Mouse (Mus musculus) brain, adult 2 months (tissue): ENCODE data around the gene Cytl1.

Source experiments
- DNase-seq: peaks from one replicate; pipeline ENCODE4 v3.0.0; 2011; ENCODE audit warnings: low read depth, low spot score

The Cytl1 gene

GRCm38 (mm10) chr5:37735224-37735623, at the start of gene Cytl1:
Cytl1 (plus strand) TSS chr5:37735519.
- DNase-seq, result no peak

DNA sequence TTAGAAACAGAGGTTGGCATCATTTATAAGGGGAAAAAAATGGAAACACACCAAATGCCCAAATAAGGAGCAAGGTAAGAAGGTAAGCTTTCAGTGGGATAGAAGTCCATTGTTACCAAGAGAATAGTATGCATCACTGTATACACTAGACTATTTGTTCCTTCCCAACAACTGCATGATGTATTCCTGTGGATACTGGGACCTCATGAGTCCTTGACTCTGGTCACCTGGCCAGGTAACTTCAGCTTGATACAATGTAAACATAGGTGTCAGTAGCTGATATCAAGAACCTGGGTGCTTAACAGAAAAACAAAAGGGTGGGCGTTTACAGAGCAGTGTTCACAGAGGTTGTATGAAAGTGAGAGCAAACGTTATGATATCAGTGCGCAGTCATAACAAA, 42.6 kb upstream of the Cytl1 start:
- DNase-seq, result no peak

DNA sequence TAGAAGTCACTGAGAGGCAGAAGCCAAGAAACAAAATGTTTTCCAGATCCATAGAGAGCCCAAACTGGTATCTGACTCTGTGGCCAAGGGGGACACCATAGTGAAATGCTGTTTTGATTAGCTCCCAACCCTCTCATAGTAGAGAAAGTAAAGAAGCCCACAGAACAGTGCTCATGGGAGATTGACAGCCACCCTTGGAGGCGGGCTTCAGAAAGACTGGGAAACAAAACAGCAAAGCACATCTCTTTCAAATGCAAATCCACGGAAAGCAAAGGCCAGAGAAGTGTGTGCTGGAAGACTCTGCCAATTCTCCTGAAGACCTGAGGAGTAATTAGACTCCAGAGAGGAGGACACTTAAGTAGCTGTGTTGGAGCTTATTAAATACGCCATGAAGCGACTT, 39.5 kb upstream of the Cytl1 start:
- DNase-seq, result no peak

DNA sequence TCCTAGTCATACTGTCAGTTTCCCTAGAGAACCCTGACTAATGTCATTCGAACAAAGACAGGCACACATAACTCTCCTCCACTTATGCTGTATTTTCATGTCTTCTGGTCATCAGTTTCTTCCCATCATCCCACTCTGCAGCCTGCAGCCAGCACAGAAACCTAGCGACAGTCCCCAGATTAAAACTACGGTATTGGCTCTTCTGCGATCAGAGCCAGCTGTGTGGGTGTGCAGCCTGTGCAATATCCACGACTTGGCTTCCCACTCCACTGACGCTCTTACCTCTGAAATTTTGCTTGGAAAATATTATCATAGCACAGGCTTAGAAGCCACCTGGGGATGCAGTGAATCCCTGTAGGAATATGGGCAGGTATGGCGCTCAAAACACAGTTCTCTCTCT, 38.0 kb upstream of the Cytl1 start:
- peak; percentile 53 for DNase-seq

DNA sequence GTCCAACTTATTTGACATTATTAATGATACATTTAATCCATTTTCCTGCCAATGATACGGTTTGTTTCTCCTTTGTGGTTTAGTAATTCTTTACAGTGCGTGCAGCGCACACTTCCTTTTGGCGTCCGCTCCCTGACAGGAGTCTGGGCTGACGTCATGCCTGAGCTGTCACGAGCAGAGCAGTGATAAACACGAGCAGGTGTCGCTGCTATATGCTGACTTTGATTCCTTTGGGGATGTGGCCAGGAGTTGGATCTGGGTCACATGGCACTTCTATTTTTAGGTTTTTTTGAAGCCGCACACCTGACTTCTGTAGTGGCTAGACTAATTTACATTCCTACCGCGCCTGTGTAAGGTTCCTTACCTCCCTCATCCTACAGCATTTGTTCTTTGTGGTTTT, 35.6 kb upstream of the Cytl1 start:
- DNase-seq, result peak; percentile 55

DNA sequence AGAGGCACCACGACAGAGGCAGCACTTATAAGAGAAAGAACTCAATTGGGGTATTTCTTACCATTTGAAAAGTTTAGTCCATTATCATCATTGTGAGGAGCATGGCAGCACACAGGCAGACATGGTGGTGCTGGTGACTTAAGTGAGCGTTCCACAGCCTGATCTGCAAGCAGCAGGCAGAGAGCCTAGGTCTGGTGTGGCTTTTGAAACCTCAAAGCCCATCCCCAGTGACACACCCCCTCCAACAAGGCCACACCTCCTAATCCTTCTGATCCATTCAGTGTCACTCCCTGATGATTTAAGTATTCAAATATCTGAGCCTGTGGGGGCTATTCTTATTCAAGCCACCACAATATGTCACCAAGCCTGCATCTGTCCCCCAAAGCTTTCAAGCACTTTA, 30.4 kb upstream of the Cytl1 start:
- no peak for DNase-seq

DNA sequence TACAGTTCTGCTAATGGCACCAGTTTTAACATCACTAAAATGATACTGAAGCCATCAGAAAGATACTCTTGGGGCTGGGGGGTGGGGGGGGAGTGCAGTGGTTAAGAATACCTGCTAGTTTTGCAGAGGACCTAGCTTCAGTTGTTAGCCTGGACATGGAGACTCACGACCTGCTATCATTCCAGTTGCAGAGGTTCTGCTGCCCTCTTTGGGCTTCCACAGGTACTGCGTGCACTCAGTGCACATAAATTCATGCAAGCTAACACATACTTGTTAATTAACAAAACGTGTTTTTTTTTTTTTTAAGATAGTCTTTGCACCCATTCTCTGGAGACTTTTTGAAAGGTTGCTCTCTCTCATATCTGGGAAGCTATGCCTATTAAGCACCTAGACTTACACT, 27.2 kb upstream of the Cytl1 start:
- no peak for DNase-seq

GRCm38 (mm10) chr5:37709257-37709904, 25.9 kb upstream of the Cytl1 start:
- DNase-seq, result no peak

GRCm38 (mm10) chr5:37716505-37717372, 18.6 kb upstream of the Cytl1 start, which contains the start of gene Stk32b:
Stk32b (minus strand) TSS chr5:37717171.
- DNase-seq, result peak; percentile 26

GRCm38 (mm10) chr5:37717384-37717963, 17.8 kb upstream of the Cytl1 start:
- peak; percentile 65 for DNase-seq

DNA sequence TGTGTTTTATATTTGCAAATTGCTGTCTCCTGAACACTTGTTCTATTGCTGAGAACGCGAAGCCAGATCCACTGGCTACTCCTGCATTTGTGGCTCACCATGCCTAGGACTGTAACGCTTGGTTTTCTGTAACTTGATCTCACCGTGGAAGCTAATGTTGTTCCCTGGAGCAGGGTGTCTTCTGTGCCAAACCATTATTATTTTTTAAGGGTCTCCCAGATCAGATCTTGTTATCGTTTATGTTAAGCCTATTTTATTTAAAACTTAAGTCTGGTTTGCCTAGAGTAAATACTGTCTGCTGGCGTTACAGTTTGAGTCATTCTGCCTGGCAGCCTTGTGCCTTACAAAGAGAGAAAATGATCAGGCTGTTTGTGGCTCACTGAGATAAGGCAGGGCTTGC, 14.6 kb upstream of the Cytl1 start:
- DNase-seq, result peak; percentile 35

DNA sequence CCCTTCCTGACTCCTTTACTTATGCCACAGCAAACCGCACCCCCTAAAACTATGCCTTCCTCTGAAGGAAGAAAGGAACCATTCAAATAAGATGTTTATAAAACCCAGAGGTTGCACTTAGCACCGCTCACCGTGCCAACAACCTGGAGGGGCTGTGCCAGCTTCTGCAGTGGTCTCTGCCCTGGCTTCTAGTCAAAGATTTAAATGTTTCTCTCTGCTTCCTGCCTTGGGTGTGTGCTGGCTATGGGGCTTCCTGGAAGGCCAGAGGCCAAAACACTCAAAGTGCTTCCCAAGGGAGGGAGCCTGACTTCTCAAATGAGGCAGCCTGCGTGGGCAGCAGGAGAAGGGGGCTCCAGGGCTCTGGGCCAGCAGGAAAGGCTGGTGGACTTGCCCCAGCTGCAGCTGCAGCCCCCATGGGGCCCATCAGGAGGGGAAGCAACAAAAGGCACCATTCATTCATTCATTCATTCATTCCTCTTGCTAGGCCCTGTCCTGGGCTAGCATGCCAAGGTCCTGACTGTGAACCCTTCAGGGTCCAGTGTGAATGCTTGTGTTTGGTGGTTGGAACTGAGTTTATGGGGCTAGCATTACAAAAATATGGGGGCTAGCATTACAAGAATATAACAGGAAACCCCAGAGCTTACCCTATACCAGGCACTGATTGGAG, 10.0 kb upstream of the Cytl1 start:
- no peak for DNase-seq

- DNase-seq, result no peak
Observed at GRCm38 (mm10) chr5:37730781-37731180, 4.5 kb upstream of the Cytl1 start.

DNA sequence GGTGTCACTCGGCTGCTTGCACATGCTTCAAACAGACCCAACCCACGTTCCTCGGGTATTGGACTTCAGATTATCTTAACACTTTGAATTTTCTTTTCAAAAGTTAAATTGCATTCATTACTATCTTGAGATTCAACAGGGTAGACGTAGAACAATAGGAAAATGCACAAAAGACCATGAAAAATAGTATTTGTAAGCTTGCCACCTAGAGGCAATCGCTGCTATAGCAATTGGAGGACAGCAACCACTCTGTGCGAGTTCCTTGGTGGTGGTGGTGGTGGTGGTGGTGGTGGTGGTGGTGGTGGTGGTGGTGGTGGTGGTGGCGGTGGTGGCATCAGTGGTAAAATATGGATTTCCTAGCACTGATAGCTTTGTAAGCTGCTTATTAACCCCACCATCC, 894 bp downstream of the Cytl1 start:
- DNase-seq, result peak; percentile 28

DNA sequence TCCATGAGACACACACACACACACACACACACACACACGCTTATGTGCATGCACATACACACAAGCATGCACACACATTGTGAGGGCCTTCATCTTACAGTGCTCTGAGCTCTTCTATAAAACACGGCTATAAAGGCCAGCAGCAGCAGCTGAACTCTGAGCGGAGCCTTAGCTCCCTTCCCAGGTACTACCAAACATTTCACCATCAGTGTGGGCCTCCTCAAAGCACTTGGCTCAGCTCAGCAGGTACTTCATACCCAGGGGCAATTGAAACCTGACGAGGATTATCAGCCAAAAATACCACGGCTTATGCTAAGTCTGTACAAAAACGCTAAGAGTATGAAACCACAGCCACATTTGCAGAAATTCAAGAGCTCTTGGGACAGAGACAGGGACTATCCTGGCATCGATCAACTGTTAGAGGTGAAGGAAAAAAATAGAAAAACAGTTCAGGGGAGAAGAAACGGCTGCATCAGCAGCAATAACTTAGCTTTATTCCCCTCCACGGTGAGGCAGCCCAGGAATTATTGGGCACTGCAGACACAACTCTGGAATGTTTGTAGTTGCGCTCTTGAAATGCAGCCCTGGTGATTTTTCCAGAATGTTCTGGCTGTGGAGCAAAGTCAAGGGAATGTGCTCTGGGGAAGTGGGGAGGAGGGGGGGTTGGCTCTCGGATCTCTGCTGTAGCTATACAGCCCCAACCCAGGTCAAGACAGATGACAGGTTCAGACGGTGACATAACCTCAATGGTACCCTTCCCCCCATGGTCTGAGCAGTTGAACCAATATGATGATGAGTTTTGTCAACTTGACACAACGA, 8.8 kb downstream of the Cytl1 start:
- no peak for DNase-seq

DNA sequence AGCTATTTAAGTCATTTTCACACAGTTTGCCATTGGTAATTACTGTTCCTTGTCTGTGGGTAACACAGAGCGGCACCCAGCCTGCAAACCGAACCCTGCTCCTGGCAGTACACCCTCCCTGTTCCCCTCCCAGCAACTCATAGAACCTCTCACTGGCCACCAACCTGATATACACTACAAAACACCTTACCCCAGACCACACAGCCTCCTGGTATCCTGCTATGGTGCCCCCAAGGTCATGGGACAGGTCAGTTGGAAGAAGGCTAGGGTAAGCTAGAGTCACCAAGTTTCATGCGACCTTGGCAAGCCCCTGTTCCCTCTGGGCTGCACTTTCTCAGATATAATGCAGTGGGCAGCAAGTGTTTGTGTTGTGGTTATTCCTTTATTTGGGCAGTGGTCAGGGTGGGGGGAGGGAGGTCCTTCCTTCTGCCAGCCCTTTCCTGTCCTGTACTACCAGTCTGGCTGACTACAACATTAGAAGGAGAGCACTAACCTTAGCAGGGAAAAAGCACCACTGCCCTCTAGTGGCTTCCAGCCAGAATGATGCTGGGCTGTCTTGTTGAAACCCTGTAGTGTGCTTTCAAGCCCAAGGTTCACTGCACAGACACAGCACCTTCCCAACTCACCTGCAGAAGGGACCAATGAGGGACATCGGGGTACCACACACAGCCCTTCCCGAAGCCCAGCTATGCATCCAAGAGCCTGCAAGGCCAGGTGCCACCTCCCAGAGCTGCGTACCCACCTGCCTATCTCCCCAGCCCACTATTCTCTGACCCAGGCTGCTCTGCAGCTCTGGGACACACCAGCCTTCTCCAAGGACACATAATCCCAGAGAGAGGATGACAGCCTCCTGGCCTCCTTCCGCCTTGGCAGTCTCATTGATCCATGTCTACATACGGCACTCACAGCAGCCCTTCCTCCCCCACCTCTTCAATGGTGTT, 17.0 kb downstream of the Cytl1 start:
- peak; percentile 85 for DNase-seq

DNA sequence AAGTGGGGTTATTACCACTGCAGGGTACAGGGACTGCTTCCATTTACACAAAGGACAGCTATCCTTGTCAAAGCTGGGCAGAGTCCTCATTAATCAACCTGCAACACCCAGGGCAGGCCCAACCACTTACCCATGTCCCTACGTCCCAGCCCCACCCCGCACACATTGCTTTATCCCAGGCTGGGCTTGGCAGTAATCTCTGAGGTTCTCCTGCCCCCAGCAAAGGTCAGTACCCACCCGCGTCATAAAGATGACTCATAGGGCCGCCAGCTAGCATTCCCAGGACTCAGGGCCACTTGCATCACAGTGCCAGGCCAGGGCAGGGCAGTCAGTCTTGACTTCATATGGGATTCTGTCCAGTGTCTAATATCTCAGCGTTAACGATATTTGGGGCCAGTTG, 18.0 kb downstream of the Cytl1 start:
- DNase-seq, result no peak

DNA sequence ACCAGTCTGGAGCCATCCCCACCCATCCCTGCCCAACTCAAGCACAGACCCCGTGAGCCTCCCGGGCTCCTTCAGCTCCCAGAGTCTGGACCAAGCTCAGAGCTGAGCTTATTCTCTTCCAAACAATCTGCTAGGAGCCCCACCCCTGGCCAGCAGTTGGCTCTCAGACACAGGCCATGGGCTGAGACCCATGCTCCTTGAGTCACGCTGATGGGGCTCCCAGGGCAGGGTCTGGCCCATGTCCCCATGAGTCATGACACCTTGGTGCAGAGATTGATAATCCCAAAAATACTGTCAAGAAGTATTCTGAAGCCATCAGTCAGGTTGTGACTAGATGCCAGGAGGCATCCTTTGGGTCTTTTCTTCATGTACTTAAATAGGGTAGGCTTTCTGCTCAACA, 26.7 kb downstream of the Cytl1 start:
- DNase-seq, result no peak

DNA sequence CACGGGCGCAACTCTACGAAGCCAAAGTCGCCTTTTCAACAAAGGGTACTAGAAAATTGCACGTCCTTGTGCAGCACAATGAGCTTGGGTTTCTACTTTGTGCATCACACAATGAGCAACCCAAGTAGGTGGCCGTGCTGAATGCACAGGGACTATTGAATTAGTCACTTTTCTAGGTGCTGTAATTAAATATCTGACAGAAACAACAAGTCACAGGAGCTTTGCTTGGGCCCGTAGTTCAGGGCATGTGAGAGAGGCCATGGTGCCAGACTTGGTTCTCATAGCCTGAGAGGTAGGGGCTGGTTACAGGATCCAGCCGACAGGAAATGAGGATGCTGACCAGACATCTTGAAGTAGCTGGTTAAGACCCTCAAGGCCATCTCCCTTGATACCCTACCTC, 30.5 kb downstream of the Cytl1 start:
- DNase-seq, result no peak

GRCm38 (mm10) chr5:37767231-37767630, 31.9 kb downstream of the Cytl1 start:
- DNase-seq, result peak; percentile 12
